Mouse (Mus musculus) heart, embryonic 11.5 days (tissue): Measurements from ENCODE around the gene Ppid. TPM values are rescaled to one million over a fixed set of nuclear protein-coding genes. Genes with fewer than 3 reads are reported as not detected.
A peak's percentile ranks its signal among the peaks of the same experiment; 100 is the strongest.

Source experiments
- ATAC-seq: fragments of 200-750 bp; cut with Nextera tagmentation; replicated peaks from 2 replicates; pipeline ENCODE4 v1.8.0; 2017; ENCODE audit warnings: moderate library complexity; ENCODE audit not compliant: insufficient number of reproducible peaks, low FRiP score, low TSS enrichment
- H3K27ac ChIP-seq: fragments of 300-500 bp; sonication (generic); 2 replicates; pipeline ENCODE4 v1.5.1; 2014; ENCODE audit warnings: mild to moderate bottlenecking, low read depth, low read length
- H3K27me3 ChIP-seq: fragments of 300-500 bp; sonication (generic); 2 replicates; pipeline ENCODE4 v1.6.1; 2014; ENCODE audit warnings: mild to moderate bottlenecking, low read length, mixed read lengths; ENCODE audit not compliant: control insufficient read depth, insufficient read depth
- H3K36me3 ChIP-seq: fragments of 300-500 bp; sonication (generic); 2 replicates; pipeline ENCODE4 v1.6.1; 2014; ENCODE audit warnings: mild to moderate bottlenecking, low read length, moderate library complexity, mixed read lengths; ENCODE audit not compliant: control insufficient read depth, insufficient read depth
- H3K4me1 ChIP-seq: fragments of 300-500 bp; sonication (generic); 2 replicates; pipeline ENCODE4 v1.6.1; 2014; ENCODE audit warnings: low read length; ENCODE audit not compliant: control insufficient read depth, insufficient read depth
- H3K4me2 ChIP-seq: fragments of 300-500 bp; sonication (generic); 2 replicates; pipeline ENCODE4 v1.6.1; 2014; ENCODE audit warnings: mild to moderate bottlenecking, moderate library complexity
- H3K4me3 ChIP-seq: fragments of 300-500 bp; sonication (generic); 2 replicates; pipeline ENCODE4 v1.5.1; 2014; ENCODE audit warnings: low read depth, low read length
- H3K9ac ChIP-seq: fragments of 300-500 bp; sonication (generic); 2 replicates; pipeline ENCODE4 v1.6.1; 2014; ENCODE audit warnings: mild to moderate bottlenecking, low read depth, low read length, moderate library complexity
- H3K9me3 ChIP-seq: fragments of 300-500 bp; sonication (generic); replicated peaks from 2 replicates; pipeline ENCODE4 v1.6.1; 2016; ENCODE audit warnings: low read length; ENCODE audit not compliant: control insufficient read depth
- WGBS: fragments of 180-500 bp; shearing (Covaris S2); extraction: QIAGEN DNeasy Blood & Tissue Kit; methylation state at CpG from one replicate; pipeline ENCODE4 v1.1.7; 2014; ENCODE audit not compliant: insufficient replicate concordance; 5-methylcytosine and 5-hydroxymethylcytosine counted together
- polyA plus RNA-seq: library from polyadenylated mRNA; unstranded; fragments of >200 nt; fragmentation: Nextera tagmentation; extraction: Ambion mirVana; gene quantifications from 2 replicates; pipeline ENCODE4 v1.2.1, GENCODE M21; 2014

The Ppid gene
- polyA plus RNA-seq, 1 experiment from 2014 or later, result 130 TPM

DNA sequence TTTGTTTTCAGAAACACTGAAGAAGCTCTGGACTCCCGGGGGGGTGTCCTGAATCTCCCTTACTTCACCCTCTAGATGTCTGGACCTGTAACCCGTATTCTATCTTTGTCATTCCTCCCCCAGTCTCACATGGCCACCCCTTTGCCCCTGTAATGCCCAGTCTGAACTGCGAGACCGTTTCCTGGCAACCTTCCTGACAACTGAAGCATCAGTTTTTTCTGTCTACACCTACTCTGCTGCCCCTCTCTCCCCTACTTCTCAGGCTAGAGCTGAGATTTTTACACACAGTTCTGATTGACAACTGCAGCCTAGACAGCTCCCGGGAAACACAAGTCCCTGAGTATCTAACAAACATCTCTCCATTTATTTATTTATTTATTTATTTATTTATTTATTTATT lies 14.3 kb upstream of the Ppid start:
- Histone ChIP-seq H3K4me2 (peak overlapping the region; percentile 50), H3K27ac (no peak overlapping the region), H3K9me3 (no peaks in the 10 kb centered on the region), H3K36me3 (no peaks in the 10 kb centered on the region), H3K4me1 (no peaks in the 10 kb centered on the region; the same call in 1 of the 2 replicates), H3K9ac (0 out of 2 replicates have a peak overlapping the region, but pooled peaks have one; percentile 34), H3K4me3 (0 out of 2 replicates have a peak overlapping the region, but pooled peaks have one; percentile 2), H3K27me3 (no peaks in the 10 kb centered on the region)
- ATAC-seq, result 0 out of 2 replicates have a peak, but pooled peaks have one; percentile 28
- 22% methylated on average over 5 of the region's 5 CpGs for WGBS

DNA sequence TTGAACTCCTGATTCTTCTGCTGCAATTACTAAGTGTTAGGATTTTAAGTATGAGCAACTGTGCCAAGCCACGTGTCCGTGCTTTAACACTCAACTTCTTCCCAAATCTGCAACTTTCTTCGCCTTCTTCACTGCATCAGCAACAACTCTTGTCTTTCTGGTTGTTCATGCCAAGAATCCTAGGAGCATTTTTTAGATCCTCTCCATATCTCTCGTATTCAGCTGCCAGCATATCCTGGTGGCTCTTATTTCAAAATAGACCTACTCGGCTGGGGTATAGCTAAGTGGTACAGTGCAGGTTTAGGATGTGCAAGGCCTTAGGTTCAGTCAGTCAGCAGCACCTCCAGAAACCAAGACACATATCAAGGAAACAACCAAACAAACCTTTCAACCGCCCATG lies 13.5 kb upstream of the Ppid start:
- WGBS, result 74% methylated on average over 6 of the region's 6 CpGs
- Histone ChIP-seq H3K9me3 (no peaks in the 10 kb centered on the region), H3K27me3 (no peaks in the 10 kb centered on the region), H3K4me2 (no peak overlapping the region), H3K4me1 (no peaks in the 10 kb centered on the region; the same call in 1 of the 2 replicates), H3K9ac (no peak overlapping the region), H3K36me3 (no peaks in the 10 kb centered on the region), H3K27ac (no peak overlapping the region), H3K4me3 (no peak overlapping the region)
- ATAC-seq, result no peak

DNA sequence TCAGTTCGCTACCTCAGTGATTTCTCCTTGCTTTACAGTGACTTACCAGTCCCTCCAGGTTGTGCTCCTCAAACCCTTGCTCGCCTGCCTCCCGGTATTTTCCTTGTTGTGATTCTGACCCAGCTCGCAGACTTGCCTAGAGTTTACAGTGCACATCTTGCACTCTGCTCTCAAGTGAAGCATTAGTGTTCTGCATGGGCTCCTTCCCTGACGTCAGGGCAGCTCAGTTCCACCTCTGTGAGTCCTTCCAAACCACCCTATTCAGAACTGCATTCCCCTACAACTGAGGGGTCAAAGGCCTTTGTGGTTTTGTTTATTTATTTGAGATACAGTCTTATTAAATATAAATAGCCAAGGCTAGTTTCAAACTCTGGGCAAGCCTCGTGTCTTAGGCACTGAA lies 13.0 kb upstream of the Ppid start:
- no peak for ATAC-seq
- no peaks in the 10 kb centered on the region for H3K9me3 ChIP-seq
- WGBS, result 74% methylated on average over 6 of the region's 6 CpGs

DNA sequence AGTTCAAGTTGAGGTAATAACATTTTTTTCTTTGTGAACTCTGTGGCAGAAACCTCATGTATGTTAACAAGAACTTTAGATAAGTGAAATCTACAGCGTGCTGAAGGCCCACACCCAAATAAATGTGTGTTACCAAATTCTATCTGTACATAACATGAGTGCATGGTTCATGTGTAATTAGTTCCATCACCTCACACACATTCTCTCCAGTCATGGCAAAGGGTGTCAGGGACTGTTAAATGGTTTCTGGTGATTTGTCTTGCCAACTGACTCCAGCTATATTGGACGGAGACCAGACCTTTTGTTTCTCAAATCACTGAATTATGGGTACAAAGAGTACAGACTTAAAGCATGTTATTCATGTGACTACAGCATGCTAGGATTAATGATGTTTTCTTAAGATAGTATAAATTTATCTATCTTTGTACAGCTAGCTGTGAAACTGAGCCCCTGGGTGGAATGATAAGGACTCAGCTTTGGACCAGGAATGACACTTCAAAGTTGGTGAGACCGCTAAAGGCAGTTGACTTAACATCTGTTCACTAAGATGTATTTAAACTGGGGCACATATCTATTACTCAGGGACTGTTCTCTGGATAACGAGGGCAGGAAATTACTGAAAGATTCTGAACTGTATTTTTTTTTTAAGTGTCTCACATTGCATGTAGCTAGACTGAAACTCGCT lies 11.1 kb upstream of the Ppid start:
- H3K4me1 ChIP-seq, result no peaks in the 10 kb centered on the region; the same call in 1 of the 2 replicates
- ATAC-seq, result no peak
- H3K27me3 ChIP-seq, result no peaks in the 10 kb centered on the region
- WGBS, result 57% methylated on average over 5 of the region's 5 CpGs
- no peak overlapping the region for H3K4me3 ChIP-seq
- H3K4me2 ChIP-seq, result no peak overlapping the region
- no peaks in the 10 kb centered on the region for H3K9me3 ChIP-seq
- H3K9ac ChIP-seq, result no peak overlapping the region
- no peak overlapping the region for H3K27ac ChIP-seq
- H3K36me3 ChIP-seq, result no peaks in the 10 kb centered on the region

More for the DNA sequence above, 13.0 kb upstream of the Ppid start:
- Histone ChIP-seq H3K36me3 (no peaks in the 10 kb centered on the region), H3K4me3 (no peak overlapping the region), H3K27ac (no peak overlapping the region), H3K4me1 (no peaks in the 10 kb centered on the region; the same call in 1 of the 2 replicates), H3K27me3 (no peaks in the 10 kb centered on the region), H3K4me2 (no peak overlapping the region), H3K9ac (no peak overlapping the region)

DNA sequence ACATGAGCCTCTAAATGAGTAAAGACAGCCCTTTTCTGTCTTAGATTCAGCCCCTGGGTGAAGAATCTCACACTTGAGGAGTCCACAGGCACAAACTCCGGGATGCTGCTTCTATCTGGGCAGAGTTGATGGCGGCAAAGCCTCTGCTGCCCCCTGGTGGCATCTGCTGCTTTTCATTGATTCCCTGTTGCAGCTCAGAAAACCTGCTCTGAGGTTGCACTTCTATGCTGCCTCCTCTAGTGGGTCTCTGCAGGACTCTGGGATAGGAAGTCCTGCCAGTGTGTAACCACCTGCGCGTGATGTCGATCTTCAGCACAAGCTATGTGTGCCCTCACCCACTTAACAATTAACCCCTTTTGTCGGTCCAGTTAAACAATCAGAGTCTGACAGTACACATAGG lies 4.3 kb upstream of the Ppid start:
- ATAC-seq, result peak; percentile 55; the same call in 1 of the 2 replicates
- no peak overlapping the region for H3K4me3 ChIP-seq
- H3K9me3 ChIP-seq, result no peaks in the 10 kb centered on the region
- H3K36me3 ChIP-seq, result no peaks in the 10 kb centered on the region
- 6% methylated on average over 6 of the region's 6 CpGs for WGBS
- no peaks in the 10 kb centered on the region for H3K4me1 ChIP-seq
- no peak overlapping the region for H3K27ac ChIP-seq
- no peak overlapping the region for H3K9ac ChIP-seq
- H3K4me2 ChIP-seq, result no peak overlapping the region
- H3K27me3 ChIP-seq, result no peaks in the 10 kb centered on the region

DNA sequence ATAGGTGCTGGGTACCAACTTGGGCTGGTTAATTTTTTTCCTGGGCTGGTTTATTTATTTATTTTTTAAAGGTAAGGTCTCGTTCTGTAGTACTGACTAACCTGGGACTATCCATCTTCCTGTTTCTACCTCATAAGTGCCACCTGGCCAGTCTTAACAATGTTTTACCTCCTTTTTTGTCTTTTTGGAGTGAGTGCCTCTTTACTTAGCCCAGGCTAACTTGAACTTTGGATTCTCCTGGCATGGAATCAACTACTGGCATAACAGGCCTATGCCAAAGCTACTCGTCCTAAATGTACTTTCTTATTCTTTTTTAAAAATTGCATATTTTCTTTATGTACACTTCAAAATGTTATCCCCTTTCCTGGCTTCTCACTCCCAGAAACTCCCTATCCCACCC lies 1.5 kb upstream of the Ppid start:
- WGBS, result 75% methylated on average over 2 of the region's 2 CpGs
- H3K27me3 ChIP-seq, result no peaks in the 10 kb centered on the region
- H3K9me3 ChIP-seq, result no peaks in the 10 kb centered on the region
- H3K9ac ChIP-seq, result no peak overlapping the region
- no peak for ATAC-seq
- peaks cover 9% of the 10 kb centered on the region; the same call in 1 of the 2 replicates for H3K4me1 ChIP-seq
- no peak overlapping the region for H3K4me2 ChIP-seq
- no peak overlapping the region for H3K4me3 ChIP-seq
- peaks cover 5% of the 10 kb centered on the region; the same call in 1 of the 2 replicates for H3K36me3 ChIP-seq
- no peak overlapping the region for H3K27ac ChIP-seq

DNA sequence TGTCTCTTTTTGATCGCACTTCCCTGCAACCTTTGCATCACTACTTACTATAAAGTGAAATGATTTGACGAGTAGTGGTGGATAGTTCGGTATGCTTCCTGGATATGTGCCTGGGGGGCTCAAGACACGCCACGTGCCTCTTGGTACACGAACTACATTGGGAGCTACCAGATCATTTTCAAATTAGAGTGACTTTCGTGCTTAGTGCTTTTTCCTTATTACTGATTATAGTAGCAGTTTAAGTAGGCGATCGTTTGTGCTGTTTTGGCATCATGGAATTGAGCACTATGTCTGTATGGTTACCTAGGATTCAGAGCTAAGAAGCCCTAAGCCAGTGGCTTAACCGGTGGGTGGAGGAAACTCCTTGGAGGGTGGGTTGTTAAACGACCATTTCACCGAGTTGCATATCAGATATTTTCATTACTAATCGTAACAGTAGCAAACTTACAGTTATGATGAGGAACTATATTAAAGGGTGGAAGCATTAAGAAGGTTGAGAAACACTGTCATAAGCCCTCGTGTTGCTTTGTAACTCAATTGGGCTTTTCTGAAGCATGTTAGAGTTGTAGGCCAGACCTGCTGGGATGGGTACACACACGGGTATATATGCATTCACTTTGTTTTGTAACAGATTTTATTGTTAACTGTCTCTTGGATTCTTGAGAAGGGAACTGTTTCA lies 790 bp downstream of the Ppid start:
- H3K4me3 ChIP-seq, result peak overlapping the region; percentile 88
- no peaks in the 10 kb centered on the region for H3K9me3 ChIP-seq
- peak overlapping the region; percentile 92 for H3K27ac ChIP-seq
- no peak for ATAC-seq
- peaks cover 14% of the 10 kb centered on the region for H3K36me3 ChIP-seq
- H3K4me2 ChIP-seq, result peak overlapping the region; percentile 89
- H3K4me1 ChIP-seq, result peaks cover 9% of the 10 kb centered on the region; the same call in 1 of the 2 replicates
- peak overlapping the region; percentile 95 for H3K9ac ChIP-seq
- no peaks in the 10 kb centered on the region for H3K27me3 ChIP-seq
- WGBS, result 3% methylated on average over 15 of the region's 15 CpGs

DNA sequence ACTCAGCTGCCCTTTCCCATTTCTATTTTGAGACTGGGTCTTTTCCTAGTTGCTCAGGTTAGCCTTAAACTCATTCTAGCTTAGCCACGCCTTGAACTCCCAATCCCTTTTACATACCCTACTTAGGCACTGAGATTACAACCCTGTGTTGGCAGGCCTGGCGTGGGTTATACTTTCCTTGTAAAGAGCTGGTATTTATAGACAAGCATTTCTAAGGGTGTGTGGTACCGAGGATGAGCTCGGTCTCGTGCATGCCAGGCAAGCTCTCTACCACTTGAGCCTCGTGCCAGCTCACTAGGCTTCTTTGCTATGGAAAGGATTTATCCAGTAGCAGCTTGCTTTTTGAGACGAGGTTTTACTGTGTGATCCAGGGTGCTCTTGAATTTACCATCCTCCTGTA lies 4.3 kb downstream of the Ppid start:
- Histone ChIP-seq H3K9me3 (no peaks in the 10 kb centered on the region), H3K36me3 (peaks cover 28% of the 10 kb centered on the region), H3K27ac (no peak overlapping the region), H3K4me1 (peaks cover 9% of the 10 kb centered on the region; the same call in 1 of the 2 replicates), H3K9ac (no peak overlapping the region), H3K4me3 (no peak overlapping the region), H3K4me2 (no peak overlapping the region), H3K27me3 (no peaks in the 10 kb centered on the region)
- ATAC-seq, result no peak
- 87% methylated on average over 7 of the region's 7 CpGs for WGBS
